Mouse (Mus musculus) lung, embryonic 14.5 days (tissue): ENCODE data around the gene Folr2. TPM values are rescaled to one million over a fixed set of nuclear protein-coding genes. Genes with fewer than 3 reads are reported as not detected.

ENCODE experiments used
- ATAC-seq: fragments of 200-750 bp; cut with Nextera tagmentation; 2 replicates; pipeline ENCODE4 v1.8.0; 2017; ENCODE audit warnings: mild to moderate bottlenecking, moderate TSS enrichment, moderate library complexity; ENCODE audit not compliant: insufficient read depth
- DNase-seq: peaks from one replicate; pipeline ENCODE4 v3.0.0-alpha.2; 2015
- H3K27ac ChIP-seq: fragments of 300-500 bp; sonication (generic); 2 replicates; pipeline ENCODE4 v1.5.1; 2014; ENCODE audit warnings: low read depth, mild to moderate bottlenecking, moderate library complexity
- H3K27me3 ChIP-seq: fragments of 300-500 bp; sonication (generic); 2 replicates; pipeline ENCODE4 v1.6.1; 2014; ENCODE audit warnings: low read length, control low read depth; ENCODE audit not compliant: insufficient read depth
- H3K36me3 ChIP-seq: fragments of 300-500 bp; sonication (generic); 2 replicates; pipeline ENCODE4 v1.6.1; 2014; ENCODE audit warnings: control low read depth; ENCODE audit not compliant: insufficient read depth
- H3K4me1 ChIP-seq: fragments of 300-500 bp; sonication (generic); 2 replicates; pipeline ENCODE4 v1.6.1; 2014; ENCODE audit warnings: antibody characterized with exemption, control low read depth; ENCODE audit not compliant: insufficient read depth
- H3K4me2 ChIP-seq: fragments of 300-500 bp; sonication (generic); 2 replicates; pipeline ENCODE4 v1.6.1; 2014; ENCODE audit warnings: mild to moderate bottlenecking
- H3K4me3 ChIP-seq: fragments of 300-500 bp; sonication (generic); 2 replicates; pipeline ENCODE4 v1.5.1; 2014; ENCODE audit warnings: low read depth, low read length
- H3K9ac ChIP-seq: fragments of 300-500 bp; sonication (generic); 2 replicates; pipeline ENCODE4 v1.6.1; 2014
- H3K9me3 ChIP-seq: fragments of 300-500 bp; sonication (generic); 2 replicates; pipeline ENCODE4 v1.6.1; 2016; ENCODE audit warnings: low read depth, low read length, control low read depth
- CTCF ChIP-seq: IDR thresholded peaks from 2 replicates; pipeline ENCODE4 v1.5.1; 2016; ENCODE audit warnings: antibody characterized with exemption, low read depth
- WGBS: fragments of 180-500 bp; shearing (Covaris S2); extraction: QIAGEN DNeasy Blood & Tissue Kit; methylation state at CpG from one replicate; pipeline ENCODE4 v1.1.7; 2014; 5-methylcytosine and 5-hydroxymethylcytosine counted together
- polyA plus RNA-seq: library from polyadenylated mRNA; unstranded; fragments of >200 nt; fragmentation: Nextera tagmentation; extraction: Ambion mirVana; gene quantifications from 2 replicates; pipeline ENCODE4 v1.2.1, GENCODE M21; 2014

Folr2 gene
- polyA plus RNA-seq, 1 experiment from 2014 or later: 2.6 TPM

DNA sequence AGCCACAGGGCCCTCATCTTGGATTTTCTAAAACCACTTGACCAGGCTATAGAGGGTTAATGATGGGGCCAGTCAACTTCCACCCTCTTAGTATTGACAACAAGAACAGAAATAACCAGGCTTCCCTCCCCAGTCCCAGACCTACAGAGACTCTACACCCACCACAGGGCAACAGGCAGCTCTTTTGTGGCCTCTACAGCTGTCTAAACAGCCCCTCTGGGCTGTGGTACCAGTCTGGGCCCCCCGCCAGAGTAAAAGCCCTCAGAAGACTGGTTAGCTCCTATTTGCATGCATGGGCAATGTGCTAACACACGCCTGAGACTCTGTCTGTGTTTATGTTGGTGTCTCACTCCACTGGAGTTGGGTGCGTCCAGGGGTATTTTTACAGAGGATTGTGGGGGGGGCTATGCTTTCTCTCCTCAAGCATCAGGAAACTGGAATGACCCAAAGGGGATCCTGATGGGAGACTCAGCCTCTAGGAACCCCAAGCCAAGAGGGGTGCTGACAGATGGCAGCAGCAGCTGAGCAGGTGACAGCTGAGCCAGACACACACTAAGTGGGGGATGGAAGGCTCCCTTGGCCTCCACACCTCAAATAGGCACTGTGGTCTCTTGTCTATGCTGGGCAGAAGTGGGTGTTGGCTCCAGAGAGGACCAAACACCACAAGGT lies 22.9 kb downstream of the Folr2 start:
- WGBS: 50% methylated on average over 3 of the region's 3 CpGs
- Histone ChIP-seq H3K4me3 (no peak overlapping the region), H3K36me3 (peaks cover 54% of the 10 kb centered on the region), H3K4me2 (peak overlapping the region; percentile 76; the same call in 1 of the 2 replicates), H3K27ac (0 out of 2 replicates have a peak overlapping the region, but pooled peaks have one; percentile 12), H3K9ac (no peak overlapping the region), H3K27me3 (no peaks in the 10 kb centered on the region), H3K4me1 (peaks cover 10% of the 10 kb centered on the region; the same call in 1 of the 2 replicates), H3K9me3 (no peaks in the 10 kb centered on the region)
- ATAC-seq (no peak), DNase-seq (no peak)
- no peak for TF ChIP-seq CTCF

DNA sequence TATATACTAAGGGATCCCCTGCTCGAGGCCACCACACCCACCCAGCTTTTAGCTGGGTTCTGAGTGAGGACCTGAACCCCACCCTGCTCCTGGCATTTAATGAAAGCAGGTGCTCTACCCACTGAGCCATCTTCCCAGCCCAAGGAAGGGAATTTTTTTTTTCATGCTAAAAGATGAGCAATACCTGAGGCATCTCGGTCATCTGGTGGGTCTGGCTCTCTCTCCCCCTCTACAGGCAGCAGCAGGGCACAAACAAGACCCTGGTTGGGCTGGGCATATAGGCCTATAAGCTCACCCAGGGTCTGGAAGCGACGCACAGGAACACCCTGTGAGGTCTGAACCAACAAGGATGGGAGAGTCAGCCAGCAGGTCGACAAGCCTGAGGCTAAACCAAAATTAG lies 23.6 kb downstream of the Folr2 start:
- Histone ChIP-seq H3K36me3 (peaks cover 61% of the 10 kb centered on the region), H3K9me3 (no peaks in the 10 kb centered on the region), H3K4me2 (no peak overlapping the region), H3K9ac (no peak overlapping the region), H3K4me1 (peaks cover 10% of the 10 kb centered on the region; the same call in 1 of the 2 replicates), H3K27ac (no peak overlapping the region), H3K4me3 (no peak overlapping the region), H3K27me3 (no peaks in the 10 kb centered on the region)
- ATAC-seq: no peak
- DNase-seq: no peak
- peak; percentile 27 for TF ChIP-seq CTCF
- 65% methylated on average over 5 of the region's 5 CpGs for WGBS

DNA sequence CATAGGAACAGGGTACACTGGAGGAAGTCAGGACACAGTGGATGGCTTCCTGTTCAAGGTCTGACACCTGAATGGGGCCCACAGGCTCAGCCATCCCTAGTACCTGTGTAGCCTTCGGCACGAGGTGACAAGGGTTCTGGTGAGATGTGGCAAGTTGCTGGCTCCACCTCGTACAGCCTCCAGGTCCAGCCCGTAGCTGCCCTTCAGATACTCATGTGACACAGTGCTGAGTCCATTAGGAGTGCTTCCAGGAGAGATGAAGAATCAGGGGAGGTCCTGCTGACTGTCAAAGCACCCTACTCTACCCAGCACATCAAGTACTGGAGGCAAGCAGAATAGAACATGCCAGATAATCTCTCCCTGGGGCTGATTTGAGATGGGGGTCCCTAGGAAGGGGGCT lies 24.6 kb downstream of the Folr2 start:
- Histone ChIP-seq H3K27ac (no peak overlapping the region), H3K27me3 (no peaks in the 10 kb centered on the region), H3K36me3 (peaks cover 70% of the 10 kb centered on the region), H3K9ac (no peak overlapping the region), H3K9me3 (no peaks in the 10 kb centered on the region), H3K4me2 (no peak overlapping the region), H3K4me1 (peaks cover 10% of the 10 kb centered on the region; the same call in 1 of the 2 replicates), H3K4me3 (no peak overlapping the region)
- WGBS: 93% methylated on average over 4 of the region's 4 CpGs
- no peak for TF ChIP-seq CTCF
- no peak for DNase-seq
- no peak for ATAC-seq

DNA sequence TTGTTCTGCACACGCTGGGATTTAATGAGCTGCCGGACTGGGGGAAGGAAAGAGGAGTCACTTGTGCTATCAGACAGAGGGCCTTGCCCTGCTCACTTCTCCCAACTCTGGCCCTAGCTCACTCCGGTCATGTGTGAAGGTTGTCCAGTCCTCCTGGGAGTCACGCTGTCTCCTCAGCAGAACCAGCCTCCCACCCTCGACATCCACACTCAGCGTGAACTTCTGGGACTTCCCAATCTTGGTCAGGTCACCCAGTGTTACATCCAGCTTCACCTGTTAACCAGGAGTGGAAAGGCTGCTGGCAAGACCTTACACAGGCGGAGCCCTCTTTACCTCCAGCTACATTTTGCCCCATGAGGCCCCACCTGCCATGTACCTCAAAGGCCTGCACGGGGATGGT lies 25.6 kb downstream of the Folr2 start:
- ATAC-seq (no peak), DNase-seq (no peak)
- 96% methylated on average over 8 of the region's 8 CpGs for WGBS
- no peak for TF ChIP-seq CTCF
- no peak overlapping the region for H3K4me2 ChIP-seq
- peaks cover 10% of the 10 kb centered on the region; the same call in 1 of the 2 replicates for H3K4me1 ChIP-seq
- no peaks in the 10 kb centered on the region for H3K27me3 ChIP-seq
- H3K27ac ChIP-seq: no peak overlapping the region
- H3K4me3 ChIP-seq: no peak overlapping the region
- no peak overlapping the region for H3K9ac ChIP-seq
- H3K9me3 ChIP-seq: no peaks in the 10 kb centered on the region
- peaks cover 80% of the 10 kb centered on the region for H3K36me3 ChIP-seq

DNA sequence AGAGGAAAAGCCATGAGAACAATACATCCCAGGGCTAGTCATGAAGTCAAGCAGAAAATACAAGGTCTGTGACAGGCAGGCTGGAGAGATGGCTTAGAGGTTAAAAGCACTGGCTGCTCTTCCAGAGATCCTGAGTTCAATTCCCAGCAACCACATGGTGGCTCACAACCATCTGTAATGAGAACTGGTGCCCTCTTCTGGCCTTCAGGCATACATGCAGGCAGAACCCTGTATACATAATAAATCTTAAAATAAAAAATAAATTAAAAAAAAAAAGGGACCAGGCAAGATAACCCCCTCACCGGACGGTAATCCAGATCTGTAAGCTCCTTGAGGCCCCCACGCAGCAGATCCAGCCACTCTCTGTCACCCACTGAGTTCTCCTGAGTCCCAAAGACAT lies 26.6 kb downstream of the Folr2 start:
- no peak overlapping the region for H3K4me3 ChIP-seq
- no peak overlapping the region for H3K9ac ChIP-seq
- H3K4me2 ChIP-seq: no peak overlapping the region
- ATAC-seq (no peak), DNase-seq (no peak)
- WGBS: 89% methylated on average over 3 of the region's 3 CpGs
- no peak overlapping the region for H3K27ac ChIP-seq
- peaks cover 6% of the 10 kb centered on the region; the same call in 1 of the 2 replicates for H3K4me1 ChIP-seq
- H3K36me3 ChIP-seq: peaks cover 90% of the 10 kb centered on the region
- H3K27me3 ChIP-seq: no peaks in the 10 kb centered on the region
- peak; percentile 41 for TF ChIP-seq CTCF
- H3K9me3 ChIP-seq: no peaks in the 10 kb centered on the region

DNA sequence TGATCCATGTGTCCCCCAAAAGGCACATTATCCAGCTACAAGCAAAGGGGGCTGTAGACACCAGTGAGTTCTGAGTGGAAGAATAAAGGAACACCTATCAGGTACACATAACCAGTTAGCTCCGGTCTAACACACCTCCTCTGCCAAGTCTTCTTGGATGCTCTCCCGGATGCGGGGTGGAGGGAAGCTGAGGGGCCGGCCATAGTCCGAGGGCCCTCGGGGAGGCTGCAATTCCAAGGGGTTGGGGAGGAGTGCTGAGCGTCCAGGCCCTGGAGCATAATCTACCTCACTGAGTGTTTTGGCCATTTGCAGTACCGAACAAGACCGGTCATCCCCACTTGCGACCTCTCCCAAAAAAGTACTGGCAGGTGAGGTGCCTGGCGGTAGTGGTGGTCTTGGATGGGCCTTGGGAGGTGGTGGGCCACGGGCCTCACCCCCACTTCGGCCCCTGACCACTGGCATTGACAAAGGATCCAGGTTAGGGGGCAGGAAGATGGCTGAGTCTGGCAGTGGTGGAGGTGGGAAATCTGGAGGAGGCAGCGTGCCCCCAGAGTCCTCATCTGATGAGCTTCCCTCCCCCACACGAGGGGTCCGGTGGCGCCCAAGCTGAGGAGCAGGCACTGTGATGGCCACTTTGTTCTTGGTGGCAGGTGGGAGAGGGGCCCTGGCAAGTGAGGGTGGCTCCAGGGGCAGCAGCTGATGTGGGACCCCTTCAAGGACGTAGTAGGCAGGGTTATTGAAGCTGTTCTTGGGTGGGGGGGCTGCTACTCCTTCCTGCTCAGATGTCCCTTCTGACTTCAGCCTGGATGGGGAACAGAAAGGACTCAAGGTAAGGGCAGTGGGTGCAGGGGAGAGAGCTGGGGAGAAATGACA lies 33.0 kb downstream of the Folr2 start:
- H3K4me2 ChIP-seq: no peak overlapping the region
- peaks cover 32% of the 10 kb centered on the region for H3K27me3 ChIP-seq
- no peak for ATAC-seq
- no peak for DNase-seq
- 79% methylated on average over 18 of the region's 18 CpGs for WGBS
- TF ChIP-seq CTCF: no peak
- H3K4me1 ChIP-seq: no peaks in the 10 kb centered on the region
- no peaks in the 10 kb centered on the region for H3K9me3 ChIP-seq
- H3K4me3 ChIP-seq: no peak overlapping the region
- H3K36me3 ChIP-seq: peaks cover 63% of the 10 kb centered on the region
- H3K27ac ChIP-seq: no peak overlapping the region
- H3K9ac ChIP-seq: no peak overlapping the region
